Mouse (Mus musculus): ENCODE results near the gene Amigo2. TPM values are rescaled to one million over a fixed set of nuclear protein-coding genes. Genes with fewer than 3 reads are reported as not detected.

The Amigo2 gene
- polyA plus RNA-seq, 1 experiment = 2.5 TPM

DNA sequence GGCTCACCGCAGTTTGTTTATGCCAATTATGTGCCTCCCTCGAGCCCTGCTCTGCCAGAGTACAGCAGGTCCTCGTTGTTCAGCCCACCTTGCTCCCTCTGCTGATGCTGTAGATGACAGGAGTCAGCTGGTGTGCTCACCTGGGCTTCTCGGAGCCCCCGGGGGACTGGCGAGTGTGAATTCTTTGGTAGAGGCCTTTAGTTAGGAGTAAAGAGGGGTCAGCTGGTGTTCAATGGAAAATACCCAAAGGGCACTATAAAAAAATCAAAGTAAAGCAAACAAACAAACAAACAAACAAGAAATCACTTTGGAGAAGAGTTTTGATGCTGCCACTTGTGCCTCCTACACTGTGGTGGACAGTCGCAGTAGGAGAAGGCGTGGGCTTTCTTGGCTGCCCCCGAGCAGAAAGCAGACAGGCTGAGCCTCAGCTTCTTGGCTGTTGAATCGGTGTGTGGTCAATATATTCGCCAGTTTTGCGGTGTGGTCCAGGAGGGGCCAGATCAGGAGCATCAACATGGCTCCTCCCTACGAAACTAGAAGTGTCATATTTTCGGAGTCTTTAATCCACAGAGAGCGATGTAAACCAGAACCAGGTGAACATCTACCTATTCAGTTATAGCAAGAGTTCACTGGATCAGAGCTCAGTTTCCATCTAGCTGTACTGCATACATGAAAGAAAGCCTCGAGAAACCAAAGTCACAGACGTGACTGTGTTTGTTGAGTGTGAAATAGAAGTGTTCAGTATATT, 11.6 kb upstream of the Amigo2 start:
- no peak overlapping the region for H3K27ac ChIP-seq (ENCODE audit: control insufficient read depth, insufficient read depth, low read length)
- 91% methylated on average over 17 of the region's 17 CpGs for WGBS

DNA sequence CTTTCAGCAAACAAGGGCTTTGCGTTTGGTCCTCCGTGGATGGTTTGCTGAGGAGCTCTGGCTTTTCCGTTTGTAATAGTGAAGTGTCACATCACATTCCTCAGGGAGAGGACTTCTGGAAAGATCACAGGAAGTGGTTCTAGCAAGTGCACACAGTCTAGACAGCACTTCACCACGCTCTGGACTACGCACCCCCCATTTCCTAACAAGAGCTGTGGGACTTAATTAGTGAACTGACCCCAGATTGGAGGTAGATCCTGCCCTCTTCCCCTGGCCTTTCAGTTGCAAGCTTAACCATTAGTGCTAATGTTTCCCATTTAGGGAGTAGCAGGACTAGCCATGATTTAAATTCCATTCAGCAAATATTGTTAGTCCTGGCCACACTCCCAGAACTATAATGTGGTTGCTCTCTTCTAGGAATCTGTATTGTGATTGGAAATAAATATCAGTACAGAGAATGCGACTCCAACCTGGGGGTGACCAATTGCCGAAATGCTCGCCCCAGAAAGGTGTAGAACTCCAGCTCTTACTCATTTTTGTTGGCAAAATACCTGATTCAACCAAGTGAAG, 10.2 kb upstream of the Amigo2 start:
- Histone ChIP-seq H3K4me3 (ENCODE audit: control insufficient read depth, insufficient read depth, low read length) (no peak overlapping the region), H3K36me3 (ENCODE audit: control insufficient read depth, insufficient read depth, low read length) (no peaks in the 10 kb centered on the region), H3K4me1 (replicated peaks; ENCODE audit: control insufficient read depth, insufficient read depth, low read length) (peaks cover 15% of the 10 kb centered on the region), H3K27me3 (ENCODE audit: control insufficient read depth, insufficient read depth, low read length) (no peaks in the 10 kb centered on the region), H3K27ac (ENCODE audit: control insufficient read depth, insufficient read depth, low read length) (no peak overlapping the region)
- DNase-seq = no peak
- TF ChIP-seq POLR2A (IDR thresholded peaks at IDR 0.05; ENCODE audit: control insufficient read depth, extremely low read depth, insufficient read depth, low read length, poor library complexity) (no peak), CTCF (IDR thresholded peaks at IDR 0.05; ENCODE audit: borderline replicate concordance, control insufficient read depth, extremely low read depth, insufficient read depth, low read length, poor library complexity) (no peak)
- WGBS = 89% methylated on average over 8 of the region's 8 CpGs

More for the DNA sequence above, 11.6 kb upstream of the Amigo2 start:
- no peak for DNase-seq
- no peak overlapping the region for H3K4me3 ChIP-seq (ENCODE audit: control insufficient read depth, insufficient read depth, low read length)
- H3K36me3 ChIP-seq (ENCODE audit: control insufficient read depth, insufficient read depth, low read length) = no peaks in the 10 kb centered on the region
- TF ChIP-seq POLR2A (IDR thresholded peaks at IDR 0.05; ENCODE audit: control insufficient read depth, extremely low read depth, insufficient read depth, low read length, poor library complexity) (no peak), CTCF (IDR thresholded peaks at IDR 0.05; ENCODE audit: borderline replicate concordance, control insufficient read depth, extremely low read depth, insufficient read depth, low read length, poor library complexity) (no peak)
- H3K27me3 ChIP-seq (ENCODE audit: control insufficient read depth, insufficient read depth, low read length) = no peaks in the 10 kb centered on the region
- H3K4me1 ChIP-seq (replicated peaks; ENCODE audit: control insufficient read depth, insufficient read depth, low read length) = 0 out of 2 replicates have a peak, but pooled peaks cover 6% of the 10 kb centered on the region

DNA sequence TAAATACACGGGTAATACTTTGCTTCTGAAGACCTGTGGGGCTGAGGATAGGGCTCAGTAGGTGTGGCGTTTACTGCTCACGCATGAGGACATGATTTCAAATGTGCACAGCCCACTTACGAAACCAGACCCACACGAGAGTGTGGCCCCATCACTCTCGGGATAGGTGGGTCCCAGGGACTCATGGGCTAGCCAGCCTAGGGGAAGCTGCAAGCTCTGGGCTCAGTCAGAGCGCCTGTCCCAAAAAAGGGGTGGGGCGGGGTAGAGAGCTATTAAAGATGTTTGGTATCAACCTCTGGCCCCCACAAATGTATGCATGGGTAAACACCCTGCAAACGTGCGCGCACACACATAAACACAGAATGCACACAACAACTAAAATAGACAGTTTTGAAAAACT, 9.3 kb upstream of the Amigo2 start:
- no peak for DNase-seq
- Histone ChIP-seq H3K4me1 (replicated peaks; ENCODE audit: control insufficient read depth, insufficient read depth, low read length) (peaks cover 20% of the 10 kb centered on the region), H3K27me3 (ENCODE audit: control insufficient read depth, insufficient read depth, low read length) (no peaks in the 10 kb centered on the region), H3K27ac (ENCODE audit: control insufficient read depth, insufficient read depth, low read length) (no peak overlapping the region), H3K36me3 (ENCODE audit: control insufficient read depth, insufficient read depth, low read length) (no peaks in the 10 kb centered on the region), H3K4me3 (ENCODE audit: control insufficient read depth, insufficient read depth, low read length) (no peak overlapping the region)
- WGBS = 98% methylated on average over 11 of the region's 11 CpGs
- TF ChIP-seq CTCF (IDR thresholded peaks at IDR 0.05; ENCODE audit: borderline replicate concordance, control insufficient read depth, extremely low read depth, insufficient read depth, low read length, poor library complexity) (no peak), POLR2A (IDR thresholded peaks at IDR 0.05; ENCODE audit: control insufficient read depth, extremely low read depth, insufficient read depth, low read length, poor library complexity) (no peak)

DNA sequence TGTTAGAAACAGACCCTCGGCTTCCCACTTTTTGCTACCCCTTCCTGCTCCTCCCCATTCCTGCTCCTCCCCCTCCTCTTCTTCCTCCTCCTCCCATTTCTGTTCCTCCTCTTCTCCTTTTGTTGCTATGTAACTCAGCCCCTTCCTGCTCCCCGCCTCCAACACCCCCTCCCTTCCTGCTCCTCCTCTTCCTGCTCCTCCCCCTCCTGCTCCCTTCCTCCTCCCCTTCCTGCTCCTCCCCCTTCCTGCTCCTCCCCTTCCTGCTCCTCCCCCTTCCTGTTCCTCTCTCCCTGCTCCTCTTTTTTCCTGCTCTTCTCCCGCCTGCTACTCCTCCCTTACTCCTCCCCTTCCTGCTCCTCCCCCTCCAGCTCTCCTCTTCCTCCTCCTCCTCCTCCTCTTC, 8.7 kb upstream of the Amigo2 start:
- WGBS = 92% methylated on average over 3 of the region's 3 CpGs
- peaks cover 21% of the 10 kb centered on the region for H3K4me1 ChIP-seq (replicated peaks; ENCODE audit: control insufficient read depth, insufficient read depth, low read length)
- H3K4me3 ChIP-seq (ENCODE audit: control insufficient read depth, insufficient read depth, low read length) = no peak overlapping the region
- TF ChIP-seq POLR2A (IDR thresholded peaks at IDR 0.05; ENCODE audit: control insufficient read depth, extremely low read depth, insufficient read depth, low read length, poor library complexity) (no peak), CTCF (IDR thresholded peaks at IDR 0.05; ENCODE audit: borderline replicate concordance, control insufficient read depth, extremely low read depth, insufficient read depth, low read length, poor library complexity) (no peak)
- no peak for DNase-seq
- no peaks in the 10 kb centered on the region for H3K27me3 ChIP-seq (ENCODE audit: control insufficient read depth, insufficient read depth, low read length)
- no peak overlapping the region for H3K27ac ChIP-seq (ENCODE audit: control insufficient read depth, insufficient read depth, low read length)
- H3K36me3 ChIP-seq (ENCODE audit: control insufficient read depth, insufficient read depth, low read length) = no peaks in the 10 kb centered on the region

DNA sequence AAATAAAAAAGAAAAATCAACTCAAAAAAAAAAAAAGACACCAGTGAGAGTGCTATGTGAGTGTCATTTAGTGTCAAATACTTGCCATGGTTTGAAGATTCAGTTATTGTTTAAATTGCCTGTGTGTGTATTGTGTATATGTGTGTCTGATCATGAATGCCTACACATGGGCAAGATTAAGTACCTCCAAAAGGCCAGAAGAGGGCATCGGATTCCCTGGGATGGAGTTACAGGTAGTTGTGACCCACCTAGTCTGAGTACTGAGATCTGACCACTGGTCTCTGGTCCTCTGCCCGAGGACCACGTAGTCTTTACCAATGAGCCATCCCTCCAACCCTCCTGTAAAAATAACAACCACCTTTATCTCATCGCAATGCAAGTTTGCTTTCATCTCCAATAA, 7.3 kb upstream of the Amigo2 start:
- Histone ChIP-seq H3K27ac (ENCODE audit: control insufficient read depth, insufficient read depth, low read length) (no peak overlapping the region), H3K36me3 (ENCODE audit: control insufficient read depth, insufficient read depth, low read length) (no peaks in the 10 kb centered on the region)
- 96% methylated on average over 4 of the region's 4 CpGs for WGBS

DNA sequence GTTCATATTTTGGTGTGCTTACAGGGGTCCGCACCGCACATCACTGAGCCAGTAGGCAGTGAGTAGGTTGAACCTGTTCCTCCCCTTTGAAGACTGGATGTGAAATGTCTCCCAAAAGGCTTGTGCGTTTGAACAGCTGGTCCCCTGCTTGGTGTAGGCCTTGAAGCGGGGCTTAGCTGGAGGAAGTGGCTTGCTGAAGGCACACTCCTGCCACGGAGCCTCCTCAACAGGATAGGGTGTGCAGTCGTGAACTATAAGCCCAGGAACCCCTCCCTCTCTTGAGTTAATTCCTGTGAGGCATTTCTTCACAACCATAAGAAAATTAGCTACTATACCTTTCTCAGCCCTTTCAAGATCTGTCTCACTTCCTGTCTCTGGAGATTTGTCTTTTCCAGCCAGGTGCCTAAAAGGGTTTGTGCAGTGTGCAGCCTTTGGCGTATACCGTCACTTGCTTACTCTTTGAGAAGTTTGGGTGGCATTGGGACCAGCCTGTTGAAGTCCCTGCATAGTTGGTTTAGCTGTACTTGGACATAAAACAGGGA, 5.5 kb upstream of the Amigo2 start:
- Histone ChIP-seq H3K4me1 (replicated peaks; ENCODE audit: control insufficient read depth, insufficient read depth, low read length) (peaks cover 18% of the 10 kb centered on the region), H3K27ac (ENCODE audit: control insufficient read depth, insufficient read depth, low read length) (peak overlapping the region; percentile 19), H3K27me3 (ENCODE audit: control insufficient read depth, insufficient read depth, low read length) (no peaks in the 10 kb centered on the region; the same call in 1 of the 2 replicates), H3K4me3 (ENCODE audit: control insufficient read depth, insufficient read depth, low read length) (no peak overlapping the region), H3K36me3 (ENCODE audit: control insufficient read depth, insufficient read depth, low read length) (no peaks in the 10 kb centered on the region)
- TF ChIP-seq POLR2A (IDR thresholded peaks at IDR 0.05; ENCODE audit: control insufficient read depth, extremely low read depth, insufficient read depth, low read length, poor library complexity) = no peak
- no peak for TF ChIP-seq CTCF (IDR thresholded peaks at IDR 0.05; ENCODE audit: borderline replicate concordance, control insufficient read depth, extremely low read depth, insufficient read depth, low read length, poor library complexity)
- 16% methylated on average over 8 of the region's 8 CpGs for WGBS
- peak; percentile 60 for DNase-seq

More for the DNA sequence above, 7.3 kb upstream of the Amigo2 start:
- peaks cover 16% of the 10 kb centered on the region for H3K4me1 ChIP-seq (replicated peaks; ENCODE audit: control insufficient read depth, insufficient read depth, low read length)
- H3K27me3 ChIP-seq (ENCODE audit: control insufficient read depth, insufficient read depth, low read length) = no peaks in the 10 kb centered on the region; the same call in 1 of the 2 replicates
- no peak for DNase-seq
- no peak overlapping the region for H3K4me3 ChIP-seq (ENCODE audit: control insufficient read depth, insufficient read depth, low read length)
- TF ChIP-seq POLR2A (IDR thresholded peaks at IDR 0.05; ENCODE audit: control insufficient read depth, extremely low read depth, insufficient read depth, low read length, poor library complexity) = no peak

Data from thymus, adult 2 months (tissue).